In genomic region chr16:49431902-49432301, GRCm38 (mm10) we compare ENCODE assay signal across 28 mouse cellular contexts.
"Had no signal": no experiment of that assay in that cellular context is flagged by ENCODE, and none has a peak within 500 bp of the region (broad histone marks: within the 10 kb centered on the region; RNA-seq: fewer than 3 reads in every experiment).

No protein-coding gene starts in this region.

- DNase-seq: gastrocnemius, adult 2 months; gastrocnemius, postnatal 10 days; gastrocnemius, postnatal 25 days; heart, adult 18-20 months; heart, postnatal 10 days; kidney, adult 18-20 months; kidney, adult 8-10 months; kidney, postnatal 10 days; kidney, postnatal 25 days; kidney, postnatal 4 days; layer of hippocampus, adult 9-11 months; liver; liver, embryonic 13.5 days; liver, postnatal 0 days had no signal

- H3K27me3 ChIP-seq: heart, embryonic 12.5 days; hindbrain, embryonic 12.5 days; intestine, embryonic 15.5 days; limb, embryonic 12.5 days; liver, embryonic 13.5 days; liver, embryonic 15.5 days had no signal

- H3K9me3 ChIP-seq: heart, embryonic 10.5 days; heart, embryonic 12.5 days; hindbrain, embryonic 12.5 days; intestine, embryonic 15.5 days; limb, embryonic 10.5 days; limb, embryonic 12.5 days; liver, embryonic 13.5 days; liver, embryonic 15.5 days had no signal

- H3K27ac ChIP-seq: gastrocnemius, adult 2 months; heart, embryonic 10.5 days; hindbrain, embryonic 12.5 days; hindbrain, embryonic 14.5 days; intestine, embryonic 15.5 days; layer of hippocampus, adult 2 months; left cerebral cortex, adult 2 months; limb, embryonic 10.5 days; limb, embryonic 12.5 days; liver, embryonic 13.5 days; liver, embryonic 15.5 days had no signal

- ATAC-seq: hindbrain, embryonic 16.5 days; inflammation-experienced regulatory T-cells, adult 6 months; intestine, embryonic 15.5 days; intestine, postnatal 0 days; liver, postnatal 0 days had no signal

- H3K4me1 ChIP-seq: heart, embryonic 10.5 days; heart, embryonic 12.5 days; hindbrain, embryonic 12.5 days; intestine, embryonic 15.5 days; limb, embryonic 10.5 days; limb, embryonic 12.5 days; liver, embryonic 13.5 days; liver, embryonic 15.5 days had no signal

- H3K4me3 ChIP-seq: gastrocnemius, adult 2 months; heart, embryonic 10.5 days; heart, embryonic 12.5 days; hindbrain, embryonic 12.5 days; intestine, embryonic 15.5 days; layer of hippocampus, adult 2 months; left cerebral cortex, adult 2 months; limb, embryonic 10.5 days; limb, embryonic 12.5 days; liver, embryonic 13.5 days; liver, embryonic 15.5 days had no signal

- H3K9ac ChIP-seq: heart, embryonic 12.5 days; hindbrain, embryonic 12.5 days; hindbrain, embryonic 14.5 days; intestine, embryonic 15.5 days; limb, embryonic 12.5 days; liver, embryonic 13.5 days; liver, embryonic 15.5 days; liver, postnatal 0 days had no signal

- H3K36me3 ChIP-seq: heart, embryonic 10.5 days; heart, embryonic 12.5 days; hindbrain, embryonic 12.5 days; intestine, embryonic 15.5 days; limb, embryonic 10.5 days; limb, embryonic 12.5 days; liver, embryonic 13.5 days; liver, embryonic 15.5 days had no signal

- H3K4me2 ChIP-seq: heart, embryonic 12.5 days; hindbrain, embryonic 12.5 days; hindbrain, embryonic 14.5 days; intestine, embryonic 15.5 days; limb, embryonic 12.5 days; liver, embryonic 11.5 days; liver, embryonic 13.5 days; liver, embryonic 15.5 days had no signal
